Mouse (Mus musculus): ENCODE results near the gene Apba1. TPM values are rescaled to one million over a fixed set of nuclear protein-coding genes. Genes with fewer than 3 reads are reported as not detected.
A peak's percentile ranks its signal among the peaks of the same experiment; 100 is the strongest.

Apba1 gene
- 82.0 and 87.6 TPM in 2 replicates for polyA plus RNA-seq (2012; rRNA removed)

DNA sequence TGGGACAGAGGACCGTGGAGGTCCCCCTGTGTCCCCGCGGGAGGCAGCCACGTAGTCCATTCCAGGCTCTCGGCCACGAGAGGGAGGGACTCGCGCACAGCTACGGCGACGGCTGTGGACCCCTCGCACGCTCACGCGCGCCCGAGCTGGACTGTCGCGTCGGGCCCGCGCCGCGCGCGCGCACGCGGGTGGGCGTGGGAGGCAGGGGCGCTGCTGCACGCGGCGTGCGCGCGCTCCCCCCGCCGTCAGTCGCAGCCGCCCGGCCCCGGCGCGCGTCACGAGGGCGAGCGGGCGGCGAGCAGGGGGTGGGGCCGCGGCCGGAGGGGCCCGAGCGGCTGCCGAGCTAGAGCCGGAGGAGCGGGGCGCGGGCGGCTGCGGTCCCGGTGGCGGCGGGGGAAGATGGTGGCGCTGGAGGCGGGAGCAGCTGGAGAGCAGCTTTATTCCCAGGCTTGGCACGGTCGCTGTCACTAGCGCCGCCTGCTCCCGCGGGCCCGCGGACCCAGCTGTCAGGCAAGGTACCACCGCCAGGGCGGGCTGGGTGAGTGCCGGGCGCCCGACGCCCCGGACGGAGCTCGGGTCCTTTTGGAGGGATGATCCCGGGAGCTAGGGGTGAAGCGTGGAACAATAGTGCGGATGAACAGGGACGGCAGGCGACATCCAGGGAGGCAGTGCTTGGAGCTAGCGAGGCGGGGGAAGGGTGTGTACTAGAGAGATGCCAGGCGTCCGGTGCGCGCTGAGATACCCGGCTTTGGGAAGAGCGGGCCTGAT lies at the start of gene Apba1:
Gene Apba1, plus strand, starts transcription at position 334 of the 768 bp plus-strand sequence.
- TF ChIP-seq CTCF (IDR thresholded peaks at IDR 0.05; ENCODE audit: extremely low read depth, insufficient read depth, low read length) (no peak), POLR2A (IDR thresholded peaks at IDR 0.05; ENCODE audit: extremely low read depth, insufficient read depth, low read length) (peak; percentile 42; the same call in 1 of the 2 replicates)
- Histone ChIP-seq H3K4me1 (ENCODE audit: control insufficient read depth, insufficient read depth, low read length) (peaks cover 2% of the 10 kb centered on the region; the same call in 1 of the 2 replicates), H3K27ac (ENCODE audit: insufficient read depth, low read length) (peak within 1 kb of the TSS; percentile 95), H3K4me3 (ENCODE audit: insufficient read depth, low read length) (peak within 1 kb of the TSS; percentile 63)

- TF ChIP-seq POLR2A (IDR thresholded peaks at IDR 0.05; ENCODE audit: extremely low read depth, insufficient read depth, low read length) (no peak), CTCF (IDR thresholded peaks at IDR 0.05; ENCODE audit: extremely low read depth, insufficient read depth, low read length) (no peak)
- Histone ChIP-seq H3K4me1 (ENCODE audit: control insufficient read depth, insufficient read depth, low read length) (no peaks in the 10 kb centered on the region), H3K27ac (ENCODE audit: insufficient read depth, low read length) (no peak overlapping the region), H3K4me3 (ENCODE audit: insufficient read depth, low read length) (no peak overlapping the region)
Observed at GRCm38 (mm10) chr19:23746506-23746905, 12.2 kb upstream of the Apba1 start.

DNA sequence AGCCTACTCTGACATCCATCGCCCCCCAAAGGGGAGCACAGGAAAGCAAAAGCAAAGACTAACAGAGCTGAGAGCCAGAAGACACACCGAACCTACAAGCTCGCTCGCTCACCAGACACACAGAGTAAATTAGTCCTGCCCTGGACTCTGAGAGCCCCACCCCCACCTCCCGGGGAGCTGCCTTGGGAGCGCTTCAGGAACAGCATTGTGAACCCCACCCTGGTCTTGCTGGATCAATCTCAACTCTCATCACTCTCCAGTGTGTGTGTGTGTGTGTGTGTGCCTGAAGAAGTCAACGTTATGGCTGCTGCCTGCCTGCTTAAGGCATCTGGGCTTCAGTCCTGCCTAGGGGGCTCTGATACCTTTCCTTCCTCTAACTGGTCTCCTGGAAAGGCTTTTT lies 1.7 kb upstream of the Apba1 start:
- no peak overlapping the region for H3K27ac ChIP-seq (ENCODE audit: insufficient read depth, low read length)
- no peak overlapping the region for H3K4me3 ChIP-seq (ENCODE audit: insufficient read depth, low read length)
- peaks cover 2% of the 10 kb centered on the region; the same call in 1 of the 2 replicates for H3K4me1 ChIP-seq (ENCODE audit: control insufficient read depth, insufficient read depth, low read length)
- TF ChIP-seq CTCF (IDR thresholded peaks at IDR 0.05; ENCODE audit: extremely low read depth, insufficient read depth, low read length) = no peak

DNA sequence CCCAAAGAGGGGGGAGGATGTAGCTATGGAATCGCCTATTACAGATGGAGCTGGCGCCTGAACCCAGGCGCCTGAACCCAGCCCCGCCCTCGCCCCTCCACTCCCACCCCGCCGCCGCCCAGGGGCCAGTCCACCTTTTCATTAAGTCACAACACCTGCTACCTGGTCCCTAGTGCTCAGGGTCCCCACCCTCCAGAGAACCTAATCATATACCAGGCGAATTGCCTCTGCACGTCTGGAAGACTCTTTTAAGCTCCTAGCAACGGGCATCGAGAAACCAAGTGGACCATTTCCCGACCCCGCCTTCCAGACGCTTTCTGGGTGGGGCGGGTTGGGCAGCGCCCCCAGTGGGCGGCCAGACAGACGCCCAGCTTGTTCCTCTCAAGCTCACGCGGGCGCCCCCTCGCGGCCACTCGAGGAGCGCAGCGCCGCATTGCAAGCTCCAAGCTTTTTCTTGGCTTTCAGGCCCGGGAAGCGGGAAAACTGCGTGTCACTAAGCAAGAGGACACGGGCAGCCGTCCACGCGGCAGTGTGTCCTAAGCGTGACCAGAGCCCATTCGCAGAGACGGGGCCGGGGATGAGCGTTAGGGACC lies 630 bp upstream of the Apba1 start:
- TF ChIP-seq POLR2A (IDR thresholded peaks at IDR 0.05; ENCODE audit: extremely low read depth, insufficient read depth, low read length) (no peak; the same call in 1 of the 2 replicates), CTCF (IDR thresholded peaks at IDR 0.05; ENCODE audit: extremely low read depth, insufficient read depth, low read length) (peak; percentile 65; the same call in 1 of the 2 replicates)
- H3K4me3 ChIP-seq (ENCODE audit: insufficient read depth, low read length) = peak overlapping the region; percentile 63
- H3K27ac ChIP-seq (ENCODE audit: insufficient read depth, low read length) = peak overlapping the region; percentile 95
- peaks cover 2% of the 10 kb centered on the region; the same call in 1 of the 2 replicates for H3K4me1 ChIP-seq (ENCODE audit: control insufficient read depth, insufficient read depth, low read length)

- TF ChIP-seq POLR2A (IDR thresholded peaks at IDR 0.05; ENCODE audit: extremely low read depth, insufficient read depth, low read length) (no peak), CTCF (IDR thresholded peaks at IDR 0.05; ENCODE audit: extremely low read depth, insufficient read depth, low read length) (no peak)
- Histone ChIP-seq H3K4me1 (ENCODE audit: control insufficient read depth, insufficient read depth, low read length) (peaks cover 2% of the 10 kb centered on the region; the same call in 1 of the 2 replicates), H3K27ac (ENCODE audit: insufficient read depth, low read length) (peak overlapping the region; percentile 66), H3K4me3 (ENCODE audit: insufficient read depth, low read length) (peak overlapping the region; percentile 63)
Observed at GRCm38 (mm10) chr19:23759322-23759945, 747 bp downstream of the Apba1 start.

DNA sequence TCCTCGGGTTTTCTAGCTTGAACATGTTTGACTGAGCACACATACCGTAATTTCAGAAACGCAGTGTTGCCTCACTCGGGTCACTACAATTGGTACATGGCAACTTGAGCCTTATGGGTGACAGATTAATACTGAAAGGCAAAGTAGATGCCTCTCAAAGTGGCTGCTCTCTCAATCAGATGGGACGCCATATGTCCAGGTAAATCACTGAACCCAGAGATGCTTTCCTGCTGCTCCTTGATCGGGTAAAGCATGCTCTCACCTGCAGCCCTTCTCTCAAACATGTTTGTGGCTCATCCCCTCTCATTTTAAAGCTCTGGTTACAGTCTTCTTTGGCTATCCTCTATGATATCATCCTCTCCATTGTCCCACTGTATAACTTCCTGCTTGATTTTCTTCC lies 4.7 kb downstream of the Apba1 start:
- Histone ChIP-seq H3K4me1 (ENCODE audit: control insufficient read depth, insufficient read depth, low read length) (peaks cover 3% of the 10 kb centered on the region; the same call in 1 of the 2 replicates), H3K27ac (ENCODE audit: insufficient read depth, low read length) (no peak overlapping the region), H3K4me3 (ENCODE audit: insufficient read depth, low read length) (no peak overlapping the region)
- TF ChIP-seq POLR2A (IDR thresholded peaks at IDR 0.05; ENCODE audit: extremely low read depth, insufficient read depth, low read length) (no peak), CTCF (IDR thresholded peaks at IDR 0.05; ENCODE audit: extremely low read depth, insufficient read depth, low read length) (no peak)

- Histone ChIP-seq H3K27ac (ENCODE audit: insufficient read depth, low read length) (no peak overlapping the region), H3K4me3 (ENCODE audit: insufficient read depth, low read length) (no peak overlapping the region), H3K4me1 (ENCODE audit: control insufficient read depth, insufficient read depth, low read length) (peaks cover 3% of the 10 kb centered on the region; the same call in 1 of the 2 replicates)
- TF ChIP-seq CTCF (IDR thresholded peaks at IDR 0.05; ENCODE audit: extremely low read depth, insufficient read depth, low read length) = no peak
- TF ChIP-seq POLR2A (IDR thresholded peaks at IDR 0.05; ENCODE audit: extremely low read depth, insufficient read depth, low read length) = no peak
Observed at GRCm38 (mm10) chr19:23764051-23764450, 5.4 kb downstream of the Apba1 start.

- Histone ChIP-seq H3K4me3 (ENCODE audit: insufficient read depth, low read length) (no peak overlapping the region), H3K4me1 (ENCODE audit: control insufficient read depth, insufficient read depth, low read length) (peaks cover 3% of the 10 kb centered on the region), H3K27ac (ENCODE audit: insufficient read depth, low read length) (no peak overlapping the region)
- TF ChIP-seq CTCF (IDR thresholded peaks at IDR 0.05; ENCODE audit: extremely low read depth, insufficient read depth, low read length) (no peak), POLR2A (IDR thresholded peaks at IDR 0.05; ENCODE audit: extremely low read depth, insufficient read depth, low read length) (no peak)
Observed at GRCm38 (mm10) chr19:23768864-23769263, 10.2 kb downstream of the Apba1 start.

DNA sequence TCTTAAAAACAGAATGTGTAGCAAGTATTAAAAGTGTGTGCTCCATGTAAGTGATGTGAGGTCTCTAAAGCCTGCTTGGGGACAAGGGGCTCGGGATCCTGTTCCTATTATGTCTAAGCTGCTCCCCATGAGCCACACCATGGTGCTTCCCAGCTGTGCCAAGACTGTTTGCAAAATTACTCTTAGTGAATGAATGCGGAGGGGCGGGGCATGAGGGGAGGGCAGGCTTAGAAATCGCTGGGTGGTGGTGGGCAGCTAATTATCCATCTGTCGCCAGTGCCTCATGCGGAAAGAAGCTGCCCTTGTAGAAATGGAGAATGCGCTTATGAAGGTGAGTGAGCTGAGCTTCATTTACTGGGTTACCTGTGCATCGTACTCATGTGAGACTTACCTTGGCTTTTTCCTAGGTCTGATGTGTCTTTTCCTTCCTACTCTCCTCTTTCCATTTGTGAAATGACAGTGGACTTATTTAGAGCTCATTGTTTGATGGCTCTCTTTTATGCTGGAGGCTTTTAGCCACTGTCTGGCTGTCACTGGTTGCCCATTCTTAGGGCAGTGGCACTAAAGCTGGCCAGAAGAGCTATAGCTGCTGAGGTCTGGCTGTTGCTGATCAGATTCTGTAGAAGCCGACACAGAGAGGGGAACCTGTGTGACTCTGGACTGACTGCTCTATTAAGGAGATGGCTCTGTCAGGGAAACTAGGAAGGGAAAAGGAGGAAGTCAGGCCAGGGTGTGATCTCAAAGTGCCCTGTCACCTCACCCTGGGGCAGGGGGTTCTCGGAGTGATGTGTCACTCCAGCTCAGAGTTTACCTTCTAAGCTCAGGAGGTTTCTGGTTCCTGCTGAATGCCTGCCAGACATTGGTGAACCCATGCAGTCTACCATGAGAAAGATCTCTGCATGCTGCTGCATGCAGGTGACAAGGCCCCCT lies 12.1 kb downstream of the Apba1 start:
- Histone ChIP-seq H3K4me1 (ENCODE audit: control insufficient read depth, insufficient read depth, low read length) (peaks cover 1% of the 10 kb centered on the region), H3K27ac (ENCODE audit: insufficient read depth, low read length) (no peak overlapping the region), H3K4me3 (ENCODE audit: insufficient read depth, low read length) (no peak overlapping the region)
- TF ChIP-seq CTCF (IDR thresholded peaks at IDR 0.05; ENCODE audit: extremely low read depth, insufficient read depth, low read length) = no peak
- no peak for TF ChIP-seq POLR2A (IDR thresholded peaks at IDR 0.05; ENCODE audit: extremely low read depth, insufficient read depth, low read length)

Data from cortical plate, adult 2 months (tissue).